Mouse (Mus musculus) CD8-positive naive resting alpha-beta T cell, adult 57 days (primary cell): ENCODE results near the gene Oas3. TPM values are rescaled to one million over a fixed set of nuclear protein-coding genes. Genes with fewer than 3 reads are reported as not detected.

Source experiments
- total RNA-seq: library from RNA; stranded (reverse); gene quantifications from one replicate; pipeline ENCODE4 v1.2.4, GENCODE M21; 2023

The Oas3 gene
- 13.6 TPM for total RNA-seq

DNA sequence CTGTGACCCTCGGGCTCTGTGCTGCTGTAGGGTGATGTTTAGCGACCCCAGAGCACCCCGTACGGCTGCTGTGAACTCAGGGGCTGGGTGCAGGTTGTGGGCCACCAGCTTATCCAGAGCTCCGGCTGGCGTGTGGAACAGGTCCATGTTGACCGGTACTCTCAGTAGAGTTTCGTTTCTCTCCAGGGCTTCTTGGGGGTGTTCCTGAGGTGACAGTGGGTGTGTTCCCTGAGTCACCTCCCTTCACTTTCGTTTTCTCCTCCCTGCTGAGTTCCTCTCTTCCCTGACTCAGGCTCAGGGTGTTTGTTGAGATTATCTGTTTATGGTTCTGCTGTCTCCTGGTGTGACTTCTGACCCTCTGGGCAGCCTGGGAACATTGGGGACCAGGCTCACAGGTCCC lies at the start of gene Oas3:
Gene Oas3, minus strand, starts transcription at position 184 of the 400 bp plus-strand sequence.

DNA sequence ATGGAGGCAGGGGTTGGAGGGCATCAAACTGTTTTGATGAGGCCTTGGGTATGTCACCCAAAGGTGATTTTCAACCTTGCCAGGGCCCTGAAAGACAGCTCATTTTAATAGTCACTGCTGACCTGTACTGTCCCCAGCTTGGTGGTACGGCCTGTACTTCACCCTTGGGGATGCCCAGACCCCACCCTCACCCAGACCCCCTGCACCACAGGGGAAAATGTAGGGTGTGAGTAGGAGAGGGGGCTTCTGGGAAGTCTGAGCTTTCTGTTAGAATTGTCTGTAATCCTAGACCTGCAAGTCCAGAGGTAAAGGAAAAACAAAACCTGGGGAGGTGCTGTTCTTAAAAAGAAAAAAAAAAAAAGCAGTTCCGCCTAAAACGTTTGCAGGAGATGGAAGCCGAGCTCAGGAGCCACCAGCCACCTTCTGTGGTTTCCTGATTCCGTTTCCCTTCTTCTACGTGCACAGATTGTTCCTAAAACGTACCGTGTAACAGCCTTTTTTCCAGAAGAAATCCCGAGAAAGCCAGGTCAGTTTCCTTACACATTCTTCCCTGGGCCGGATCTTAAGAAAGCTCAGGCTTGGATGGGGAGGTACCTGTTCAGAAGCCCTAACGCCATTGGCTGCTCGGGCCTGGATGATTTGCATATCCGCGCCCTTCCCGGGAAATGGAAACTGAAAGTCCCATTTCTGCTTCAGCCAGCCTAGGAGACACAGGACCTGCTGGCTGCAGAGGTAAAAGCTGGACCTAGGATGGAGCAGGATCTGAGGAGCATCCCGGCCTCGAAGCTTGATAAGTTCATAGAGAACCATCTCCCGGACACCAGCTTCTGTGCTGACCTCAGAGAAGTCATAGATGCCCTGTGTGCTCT lies 34.7 kb upstream of the Oas3 start, which contains the start of gene Oas1c:
Gene Oas1c, minus strand, starts transcription at position 564 of the 869 bp plus-strand sequence.

DNA sequence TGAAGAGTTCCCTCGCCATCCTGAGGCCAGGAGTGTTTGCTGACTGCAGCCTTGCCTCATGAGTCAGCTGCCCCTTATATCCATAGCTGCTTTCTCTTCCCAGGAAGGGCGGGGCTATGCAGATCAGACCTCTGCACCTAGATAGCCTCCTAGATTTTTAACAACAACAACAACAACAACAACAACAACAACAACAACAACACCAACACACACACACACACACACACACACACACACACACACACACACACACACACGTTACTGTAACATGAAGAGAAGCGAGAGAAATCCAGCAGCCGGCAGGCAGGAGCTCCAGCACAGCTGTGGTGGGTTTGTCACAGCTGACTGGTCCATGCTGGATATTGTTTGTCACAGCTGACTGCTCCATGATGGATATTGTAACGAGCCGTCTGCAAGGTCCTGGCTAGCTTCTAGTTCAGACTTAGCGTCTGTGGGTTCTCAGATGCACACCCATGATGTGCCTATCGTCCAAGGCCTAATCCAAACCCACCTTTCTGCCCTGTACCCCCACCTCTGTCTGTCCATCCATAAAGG lies 18.1 kb upstream of the Oas3 start, which contains the start of gene Oas1e:
Gene Oas1e, minus strand, starts transcription at position 51 of the 555 bp plus-strand sequence.

DNA sequence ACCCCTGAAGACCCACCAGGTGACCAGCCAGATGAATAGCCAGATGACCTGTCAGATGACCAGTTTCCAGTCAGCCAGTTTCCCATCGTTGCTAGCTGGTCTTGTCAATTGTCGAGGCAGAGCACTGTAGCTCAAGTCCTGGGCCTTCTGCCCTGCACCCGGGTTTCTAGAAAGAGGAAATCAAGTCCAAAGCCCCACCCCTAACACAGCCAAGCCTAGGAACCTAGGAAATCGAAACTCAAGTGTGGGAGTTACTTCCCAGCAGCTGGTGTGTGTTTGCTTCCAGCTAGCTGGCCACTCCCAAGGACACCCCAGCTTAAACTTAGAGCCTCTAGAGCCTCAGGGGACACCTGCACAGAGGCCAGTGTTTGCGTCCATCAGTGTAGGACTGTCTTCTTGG lies 27.8 kb downstream of the Oas3 start, which contains the start of gene Oas2:
Gene Oas2, minus strand, starts transcription at position 166 of the 400 bp plus-strand sequence.

DNA sequence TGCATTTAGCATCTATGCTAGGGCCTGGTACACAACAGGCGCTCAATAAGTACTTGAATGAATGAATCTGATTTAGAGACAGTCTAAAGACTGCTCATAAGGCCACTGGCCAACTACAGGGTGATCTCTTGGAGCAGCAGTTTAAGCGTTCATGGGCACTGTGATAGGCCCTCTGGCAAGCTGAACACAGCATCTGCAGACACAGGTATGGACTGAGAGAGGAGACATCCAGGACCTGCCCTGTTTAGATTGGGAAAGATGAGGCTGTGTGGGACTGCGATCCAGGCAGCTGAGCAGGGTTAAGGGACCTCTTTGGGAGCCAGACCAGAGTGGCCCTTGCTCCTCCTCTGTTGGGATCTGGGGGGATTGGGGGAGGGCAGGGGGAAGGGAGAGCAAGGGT lies 65.6 kb downstream of the Oas3 start, which contains the start of gene Dtx1:
Gene Dtx1, minus strand, starts transcription at position 101 of the 400 bp plus-strand sequence.

Other genes starting within 250 kb of the Oas3 start
- 51.9 TPM for gene Tpcn1, start 189.0 kb downstream of the Oas3 start, total RNA-seq
- gene Iqcd, start 188.6 kb downstream of the Oas3 start, total RNA-seq = 1.1 TPM
- 4.3 TPM for gene Rita1, start 165.1 kb downstream of the Oas3 start, total RNA-seq
- 127 TPM for gene Ddx54, start 164.9 kb downstream of the Oas3 start, total RNA-seq
- not detected for gene Cfap73, start 143.4 kb downstream of the Oas3 start, total RNA-seq
- 18.0 TPM for gene Rasal1, start 128.8 kb downstream of the Oas3 start, total RNA-seq
- 280 TPM for gene Dtx1, start 65.7 kb downstream of the Oas3 start, total RNA-seq
- gene Oas2, start 27.8 kb downstream of the Oas3 start, total RNA-seq = 4.1 TPM
- 1.2 TPM for gene Oas1e, start 17.9 kb upstream of the Oas3 start, total RNA-seq
- gene Oas1c, start 34.9 kb upstream of the Oas3 start, total RNA-seq = 16.8 TPM
- not detected for gene Oas1f, start 69.7 kb upstream of the Oas3 start, total RNA-seq
- gene Oas1h, start 83.8 kb upstream of the Oas3 start, total RNA-seq = not detected
- not detected for gene Oas1g, start 110.0 kb upstream of the Oas3 start, total RNA-seq
- gene Oas1a, start 129.9 kb upstream of the Oas3 start, total RNA-seq = 2.2 TPM
- gene Oas1d, start 136.9 kb upstream of the Oas3 start, total RNA-seq = not detected
- gene Rph3a, start 232.4 kb upstream of the Oas3 start, total RNA-seq = not detected